Mouse (Mus musculus): Measurements from ENCODE around the gene Auh.

DNA sequence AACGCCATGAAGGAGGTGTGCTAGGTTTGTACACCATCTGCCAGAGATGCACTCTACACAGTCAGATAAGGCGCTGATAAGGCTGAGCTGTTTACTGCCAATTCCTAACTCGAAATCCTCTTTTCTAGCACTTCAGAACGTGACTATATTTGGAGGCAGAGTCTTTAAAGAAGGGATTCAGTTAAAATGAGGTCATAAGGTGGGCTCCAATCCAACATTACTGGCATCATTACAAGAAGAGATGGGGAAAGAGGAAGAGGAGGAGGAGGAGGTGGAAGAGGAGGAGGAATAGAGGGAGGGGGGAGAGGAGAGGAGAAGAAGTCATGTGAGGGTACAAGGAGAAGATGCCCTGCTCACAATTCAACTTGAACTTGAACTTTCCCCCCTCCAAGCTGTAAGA is 14.6 kb upstream of the Auh start:
- no peak for TF ChIP-seq POLR2A (IDR thresholded peaks at IDR 0.05; ENCODE audit: borderline replicate concordance, extremely low read depth, low read depth, low read length)
- TF ChIP-seq CTCF (IDR thresholded peaks at IDR 0.05; ENCODE audit: insufficient read depth, low read length): no peak

All from lung, adult 2 months (tissue).